Mouse (Mus musculus): ENCODE results near the gene Pam. TPM values are rescaled to one million over a fixed set of nuclear protein-coding genes. Genes with fewer than 3 reads are reported as not detected.

Pam gene
- polyA plus RNA-seq, 1 experiment: 14.5 TPM

- Histone ChIP-seq H3K4me3 (replicated peaks; ENCODE audit: control insufficient read depth, low read depth, low read length) (no peak overlapping the region), H3K27ac (ENCODE audit: control insufficient read depth, insufficient read depth, low read depth, low read length, poor library complexity) (no peak overlapping the region), H3K4me1 (ENCODE audit: control insufficient read depth, insufficient read depth, low read length) (no peaks in the 10 kb centered on the region)
- TF ChIP-seq CTCF (IDR thresholded peaks at IDR 0.05; ENCODE audit: control insufficient read depth, insufficient read depth, low read length): no peak
- TF ChIP-seq POLR2A (IDR thresholded peaks at IDR 0.05; ENCODE audit: borderline replicate concordance, control insufficient read depth, low read depth, low read length): no peak
- 93% methylated on average over 3 of the region's 3 CpGs for WGBS
These were observed 274.2 kb downstream of the Pam start for GRCm38 (mm10) chr1:97821282-97821681.

GRCm38 (mm10) chr1:97809255-97809912 is 286.1 kb downstream of the Pam start:
- TF ChIP-seq POLR2A (IDR thresholded peaks at IDR 0.05; ENCODE audit: borderline replicate concordance, control insufficient read depth, low read depth, low read length) (no peak), CTCF (IDR thresholded peaks at IDR 0.05; ENCODE audit: control insufficient read depth, insufficient read depth, low read length) (no peak)
- no peak overlapping the region for H3K27ac ChIP-seq (ENCODE audit: control insufficient read depth, insufficient read depth, low read depth, low read length, poor library complexity)
- 34% methylated on average over 2 of the region's 2 CpGs for WGBS
- no peak overlapping the region for H3K4me3 ChIP-seq (replicated peaks; ENCODE audit: control insufficient read depth, low read depth, low read length)
- H3K4me1 ChIP-seq (ENCODE audit: control insufficient read depth, insufficient read depth, low read length): no peaks in the 10 kb centered on the region

GRCm38 (mm10) chr1:97804520-97804919 is 290.9 kb downstream of the Pam start:
- no peak for TF ChIP-seq POLR2A (IDR thresholded peaks at IDR 0.05; ENCODE audit: borderline replicate concordance, control insufficient read depth, low read depth, low read length)
- no peak for TF ChIP-seq CTCF (IDR thresholded peaks at IDR 0.05; ENCODE audit: control insufficient read depth, insufficient read depth, low read length)
- Histone ChIP-seq H3K27ac (ENCODE audit: control insufficient read depth, insufficient read depth, low read depth, low read length, poor library complexity) (no peak overlapping the region), H3K4me1 (ENCODE audit: control insufficient read depth, insufficient read depth, low read length) (no peaks in the 10 kb centered on the region), H3K4me3 (replicated peaks; ENCODE audit: control insufficient read depth, low read depth, low read length) (no peak overlapping the region)

DNA sequence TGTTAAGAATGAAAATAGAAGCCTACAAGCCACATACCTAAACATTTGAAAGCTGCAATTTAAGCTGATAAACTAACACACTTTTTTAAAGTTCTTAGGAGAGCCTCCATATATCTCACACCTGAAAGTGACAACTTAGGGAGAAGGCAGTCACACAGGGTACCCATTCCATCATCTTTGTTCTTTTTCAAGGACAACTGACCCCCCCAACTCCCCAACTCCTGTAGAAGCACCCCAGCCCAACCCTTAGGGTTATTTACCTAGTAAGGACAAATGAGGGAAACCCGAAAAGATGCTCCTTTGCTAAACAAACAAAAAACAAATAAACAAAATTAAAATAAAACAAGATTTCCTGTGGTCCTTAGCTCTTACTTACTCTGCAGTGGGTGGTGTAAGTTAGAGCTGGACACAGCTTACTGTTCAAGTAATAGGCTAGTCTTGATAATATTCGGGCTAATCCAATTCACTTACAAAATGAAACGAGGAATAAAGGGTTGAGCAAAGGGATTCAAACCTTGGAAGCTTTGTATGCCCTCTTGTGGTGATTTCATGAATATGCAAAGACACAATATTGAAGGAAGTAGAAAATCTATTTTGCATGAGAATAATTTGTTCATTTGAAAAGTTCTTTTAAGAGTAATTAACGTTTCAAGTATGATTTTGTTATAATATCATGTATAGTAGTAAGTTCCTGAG is 293.1 kb downstream of the Pam start:
- Histone ChIP-seq H3K27ac (ENCODE audit: control insufficient read depth, insufficient read depth, low read depth, low read length, poor library complexity) (no peak overlapping the region), H3K4me1 (ENCODE audit: control insufficient read depth, insufficient read depth, low read length) (no peaks in the 10 kb centered on the region), H3K4me3 (replicated peaks; ENCODE audit: control insufficient read depth, low read depth, low read length) (no peak overlapping the region)
- WGBS: 19% methylated on average over 4 of the region's 4 CpGs
- no peak for TF ChIP-seq POLR2A (IDR thresholded peaks at IDR 0.05; ENCODE audit: borderline replicate concordance, control insufficient read depth, low read depth, low read length)
- TF ChIP-seq CTCF (IDR thresholded peaks at IDR 0.05; ENCODE audit: control insufficient read depth, insufficient read depth, low read length): no peak

GRCm38 (mm10) chr1:97795936-97796335 is 299.5 kb downstream of the Pam start:
- no peak for TF ChIP-seq POLR2A (IDR thresholded peaks at IDR 0.05; ENCODE audit: borderline replicate concordance, control insufficient read depth, low read depth, low read length)
- TF ChIP-seq CTCF (IDR thresholded peaks at IDR 0.05; ENCODE audit: control insufficient read depth, insufficient read depth, low read length): no peak
- 90% methylated on average over 9 of the region's 9 CpGs for WGBS
- Histone ChIP-seq H3K4me3 (replicated peaks; ENCODE audit: control insufficient read depth, low read depth, low read length) (no peak overlapping the region), H3K4me1 (ENCODE audit: control insufficient read depth, insufficient read depth, low read length) (no peaks in the 10 kb centered on the region), H3K27ac (ENCODE audit: control insufficient read depth, insufficient read depth, low read depth, low read length, poor library complexity) (no peak overlapping the region)

DNA sequence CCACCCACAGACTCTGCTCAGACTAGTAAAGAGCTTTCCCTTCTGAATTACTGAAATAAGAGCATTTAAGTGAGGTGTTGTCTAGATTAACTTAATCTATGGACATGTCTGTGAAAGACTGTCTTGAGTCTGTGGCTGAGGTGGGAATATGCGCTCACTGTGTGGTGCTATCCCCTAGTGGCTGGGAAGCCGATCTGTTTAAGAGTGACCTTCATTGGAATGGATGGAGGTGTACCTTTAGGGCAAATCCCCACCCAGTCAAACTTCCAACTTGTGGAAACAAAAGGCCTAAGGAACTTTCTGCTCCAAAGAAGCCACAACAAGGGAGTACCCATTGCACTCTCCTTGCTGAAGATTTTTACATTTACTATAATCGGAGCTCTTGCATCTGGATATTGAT is 301.3 kb downstream of the Pam start:
- H3K4me1 ChIP-seq (ENCODE audit: control insufficient read depth, insufficient read depth, low read length): no peaks in the 10 kb centered on the region
- TF ChIP-seq POLR2A (IDR thresholded peaks at IDR 0.05; ENCODE audit: borderline replicate concordance, control insufficient read depth, low read depth, low read length) (no peak), CTCF (IDR thresholded peaks at IDR 0.05; ENCODE audit: control insufficient read depth, insufficient read depth, low read length) (no peak)
- H3K27ac ChIP-seq (ENCODE audit: control insufficient read depth, insufficient read depth, low read depth, low read length, poor library complexity): no peak overlapping the region
- no peak overlapping the region for H3K4me3 ChIP-seq (replicated peaks; ENCODE audit: control insufficient read depth, low read depth, low read length)
- WGBS: 87% methylated on average over 3 of the region's 3 CpGs

GRCm38 (mm10) chr1:97788490-97788889 is 307.0 kb downstream of the Pam start:
- H3K4me3 ChIP-seq (replicated peaks; ENCODE audit: control insufficient read depth, low read depth, low read length): no peak overlapping the region

DNA sequence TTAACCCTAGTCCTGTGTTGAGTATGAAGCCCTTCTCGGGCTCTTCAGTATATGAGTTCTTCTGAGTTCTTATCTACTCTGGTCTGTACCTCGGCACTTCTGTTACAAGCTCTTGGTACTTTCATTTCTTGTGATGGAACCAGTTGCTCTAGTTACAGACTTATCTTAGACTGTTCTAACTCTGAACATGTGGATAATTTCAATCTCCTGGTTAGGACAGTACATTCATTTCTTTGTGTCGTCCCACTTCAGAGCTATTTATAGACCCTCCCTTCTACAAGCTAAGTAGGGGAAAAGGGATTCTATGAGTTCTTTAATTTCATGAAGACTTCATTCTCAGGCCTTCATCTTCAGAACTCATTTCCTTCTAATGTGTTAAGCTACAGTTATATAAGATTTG is 307.8 kb downstream of the Pam start:
- Histone ChIP-seq H3K4me3 (replicated peaks; ENCODE audit: control insufficient read depth, low read depth, low read length) (no peak overlapping the region), H3K27ac (ENCODE audit: control insufficient read depth, insufficient read depth, low read depth, low read length, poor library complexity) (no peak overlapping the region), H3K4me1 (ENCODE audit: control insufficient read depth, insufficient read depth, low read length) (no peaks in the 10 kb centered on the region)
- 73% methylated on average over 3 of the region's 3 CpGs for WGBS
- TF ChIP-seq CTCF (IDR thresholded peaks at IDR 0.05; ENCODE audit: control insufficient read depth, insufficient read depth, low read length) (no peak), POLR2A (IDR thresholded peaks at IDR 0.05; ENCODE audit: borderline replicate concordance, control insufficient read depth, low read depth, low read length) (no peak)

More at GRCm38 (mm10) chr1:97788490-97788889, 307.0 kb downstream of the Pam start:
- no peak overlapping the region for H3K27ac ChIP-seq (ENCODE audit: control insufficient read depth, insufficient read depth, low read depth, low read length, poor library complexity)
- 78% methylated on average over 2 of the region's 2 CpGs for WGBS
- no peak for TF ChIP-seq CTCF (IDR thresholded peaks at IDR 0.05; ENCODE audit: control insufficient read depth, insufficient read depth, low read length)
- no peaks in the 10 kb centered on the region for H3K4me1 ChIP-seq (ENCODE audit: control insufficient read depth, insufficient read depth, low read length)
